Comparison of ENCODE assay signal across 10 mouse cellular contexts in genomic region chr7:30393631-30394030, GRCm38 (mm10). TPM values are rescaled to one million over a fixed set of nuclear protein-coding genes. Genes with fewer than 3 reads are reported as not detected.
DNase-seq lines count a peak whose midpoint lies in the region; ATAC-seq lines count a peak whose summit lies in the region.
"Had no signal": no experiment of that assay in that cellular context is flagged by ENCODE, and none has a peak within 500 bp of the region (broad histone marks: within the 10 kb centered on the region; RNA-seq: fewer than 3 reads in every experiment).

No protein-coding gene starts in this region.

- no peak for DNase-seq in lung, postnatal 10 days
- DNase-seq in thymus, postnatal 14 days, result peak; percentile 52
- DNase-seq in testis, postnatal 10 days (ENCODE audit: low spot score), result no peak
- no peak for DNase-seq in embryo, embryonic 10 days (ENCODE audit: low spot score)
- DNase-seq: cerebellum, adult 9-11 months; layer of hippocampus, postnatal 36 days had no signal

- no peak overlapping the region for H3K4me2 ChIP-seq in heart, embryonic 13.5 days
- H3K4me2 ChIP-seq in heart, embryonic 12.5 days, result no peak overlapping the region
- H3K4me2 ChIP-seq in lung, embryonic 16.5 days (ENCODE audit: low read depth, low read length), result no peak overlapping the region
- H3K4me2 ChIP-seq in limb, embryonic 15.5 days, result no peak overlapping the region

- no peak overlapping the region for H3K9ac ChIP-seq in heart, embryonic 13.5 days
- H3K9ac ChIP-seq in heart, embryonic 12.5 days, result no peak overlapping the region
- H3K9ac ChIP-seq in lung, embryonic 16.5 days (ENCODE audit: low read length), result no peak overlapping the region
- H3K9ac ChIP-seq in limb, embryonic 15.5 days, result no peak overlapping the region

- no peak for ATAC-seq in heart, embryonic 13.5 days (ENCODE audit: extremely low read depth, insufficient number of reproducible peaks, low FRiP score, low TSS enrichment)
- ATAC-seq in heart, embryonic 12.5 days (ENCODE audit: insufficient number of reproducible peaks, low FRiP score), result no peak
- ATAC-seq in lung, embryonic 16.5 days (ENCODE audit: low read depth), result no peak
- ATAC-seq in limb, embryonic 15.5 days (ENCODE audit: insufficient number of reproducible peaks, low FRiP score, low TSS enrichment, low read depth), result no peak

- no peak overlapping the region for H3K4me3 ChIP-seq in heart, embryonic 13.5 days
- no peak overlapping the region for H3K4me3 ChIP-seq in heart, embryonic 12.5 days
- H3K4me3 ChIP-seq in lung, embryonic 16.5 days (ENCODE audit: low read length), result no peak overlapping the region
- no peak overlapping the region for H3K4me3 ChIP-seq in limb, embryonic 15.5 days

- no peaks in the 10 kb centered on the region for H3K9me3 ChIP-seq in heart, embryonic 13.5 days
- H3K9me3 ChIP-seq in heart, embryonic 12.5 days (replicated peaks), result no peaks in the 10 kb centered on the region
- H3K9me3 ChIP-seq in lung, embryonic 16.5 days (ENCODE audit: control insufficient read depth, low read length), result no peaks in the 10 kb centered on the region
- H3K9me3 ChIP-seq in limb, embryonic 15.5 days, result no peaks in the 10 kb centered on the region

- WGBS in heart, embryonic 13.5 days, result 80% methylated on average over 4 of the region's 4 CpGs
- 88% methylated on average over 4 of the region's 4 CpGs for WGBS in heart, embryonic 12.5 days
- WGBS in lung, embryonic 16.5 days, result 79% methylated on average over 4 of the region's 4 CpGs
- 85% methylated on average over 4 of the region's 4 CpGs for WGBS in limb, embryonic 15.5 days

- H3K36me3 ChIP-seq in heart, embryonic 13.5 days, result no peaks in the 10 kb centered on the region
- no peaks in the 10 kb centered on the region for H3K36me3 ChIP-seq in heart, embryonic 12.5 days
- no peaks in the 10 kb centered on the region for H3K36me3 ChIP-seq in lung, embryonic 16.5 days (ENCODE audit: control insufficient read depth, insufficient read depth, low read length)
- H3K36me3 ChIP-seq in limb, embryonic 15.5 days, result no peaks in the 10 kb centered on the region

- no peaks in the 10 kb centered on the region for H3K27me3 ChIP-seq in heart, embryonic 13.5 days (replicated peaks)
- no peaks in the 10 kb centered on the region for H3K27me3 ChIP-seq in heart, embryonic 12.5 days (replicated peaks)
- H3K27me3 ChIP-seq in lung, embryonic 16.5 days (ENCODE audit: control insufficient read depth, insufficient read depth, low read depth, low read length), result no peaks in the 10 kb centered on the region
- H3K27me3 ChIP-seq in limb, embryonic 15.5 days, result no peaks in the 10 kb centered on the region

- H3K27ac ChIP-seq in heart, embryonic 13.5 days (replicated peaks), result peak overlapping the region; percentile 63
- H3K27ac ChIP-seq in heart, embryonic 12.5 days (ENCODE audit: poor library complexity, severe bottlenecking), result no peak overlapping the region; the same call in 1 of the 2 replicates
- peak overlapping the region; percentile 65 for H3K27ac ChIP-seq in lung, embryonic 16.5 days (ENCODE audit: low read length)
- peak overlapping the region; percentile 54; the same call in 1 of the 2 replicates for H3K27ac ChIP-seq in limb, embryonic 15.5 days

- H3K4me1 ChIP-seq in heart, embryonic 13.5 days, result no peaks in the 10 kb centered on the region; the same call in 1 of the 2 replicates
- H3K4me1 ChIP-seq in heart, embryonic 12.5 days (replicated peaks), result no peaks in the 10 kb centered on the region
- no peaks in the 10 kb centered on the region for H3K4me1 ChIP-seq in lung, embryonic 16.5 days (replicated peaks; ENCODE audit: control insufficient read depth, insufficient read depth, low read length)
- no peaks in the 10 kb centered on the region for H3K4me1 ChIP-seq in limb, embryonic 15.5 days

RNA-seq across cellular contexts. Expression of gene Tyrobp, which starts 19.9 kb away (rescaled TPM):
- 27.8 and 28.7 TPM in 2 replicates for polyA plus RNA-seq in heart, embryonic 13.5 days (2015; fragmentation: Nextera tagmentation; extraction: Ambion mirVana)
- 9.5 and 9.8 TPM in 2 replicates for polyA plus RNA-seq in heart, embryonic 12.5 days (2016; fragmentation: Nextera tagmentation; extraction: Ambion mirVana)
- polyA plus RNA-seq in lung, embryonic 16.5 days (2015; fragmentation: Nextera tagmentation; extraction: Ambion mirVana), result 53.5 and 63.9 TPM in 2 replicates
- 78.9 and 87.7 TPM in 2 replicates for polyA plus RNA-seq in limb, embryonic 15.5 days (2015; fragmentation: Nextera tagmentation; extraction: Ambion mirVana)

RNA-seq across cellular contexts. Expression of gene Hcst, which starts 26.0 kb away (rescaled TPM):
- 0.66 and 0.90 TPM in 2 replicates for polyA plus RNA-seq in heart, embryonic 13.5 days (2015; fragmentation: Nextera tagmentation; extraction: Ambion mirVana)
- 1.1 TPM in 1 of 2 replicates, not detected in the other for polyA plus RNA-seq in heart, embryonic 12.5 days (2016; fragmentation: Nextera tagmentation; extraction: Ambion mirVana)
- polyA plus RNA-seq in lung, embryonic 16.5 days (2015; fragmentation: Nextera tagmentation; extraction: Ambion mirVana), result 2.0 and 2.6 TPM in 2 replicates
- polyA plus RNA-seq in limb, embryonic 15.5 days (2015; fragmentation: Nextera tagmentation; extraction: Ambion mirVana), result 2.7 and 3.3 TPM in 2 replicates

RNA-seq across cellular contexts. Expression of gene Nfkbid, which starts 27.9 kb away (rescaled TPM):
- polyA plus RNA-seq in heart, embryonic 13.5 days (2015; fragmentation: Nextera tagmentation; extraction: Ambion mirVana), result 1.2 and 1.4 TPM in 2 replicates
- polyA plus RNA-seq in heart, embryonic 12.5 days (2016; fragmentation: Nextera tagmentation; extraction: Ambion mirVana), result 0.95 and 1.3 TPM in 2 replicates
- polyA plus RNA-seq in lung, embryonic 16.5 days (2015; fragmentation: Nextera tagmentation; extraction: Ambion mirVana), result 1.9 and 2.0 TPM in 2 replicates
- polyA plus RNA-seq in limb, embryonic 15.5 days (2015; fragmentation: Nextera tagmentation; extraction: Ambion mirVana), result 1.4 and 2.1 TPM in 2 replicates

RNA-seq across cellular contexts. Expression of gene Lrfn3, which starts 31.1 kb away (rescaled TPM):
- 1.9 TPM in 2 replicates for polyA plus RNA-seq in heart, embryonic 13.5 days (2015; fragmentation: Nextera tagmentation; extraction: Ambion mirVana)
- polyA plus RNA-seq in heart, embryonic 12.5 days (2016; fragmentation: Nextera tagmentation; extraction: Ambion mirVana), result 2.3 and 2.8 TPM in 2 replicates
- polyA plus RNA-seq in lung, embryonic 16.5 days (2015; fragmentation: Nextera tagmentation; extraction: Ambion mirVana), result 3.5 and 3.9 TPM in 2 replicates
- polyA plus RNA-seq in limb, embryonic 15.5 days (2015; fragmentation: Nextera tagmentation; extraction: Ambion mirVana), result 4.1 and 5.1 TPM in 2 replicates

RNA-seq across cellular contexts. Expression of gene Aplp1, which starts 51.7 kb away (rescaled TPM):
- polyA plus RNA-seq in heart, embryonic 13.5 days (2015; fragmentation: Nextera tagmentation; extraction: Ambion mirVana), result 26.8 and 29.5 TPM in 2 replicates
- 41.6 and 43.4 TPM in 2 replicates for polyA plus RNA-seq in heart, embryonic 12.5 days (2016; fragmentation: Nextera tagmentation; extraction: Ambion mirVana)
- 20.4 and 22.3 TPM in 2 replicates for polyA plus RNA-seq in lung, embryonic 16.5 days (2015; fragmentation: Nextera tagmentation; extraction: Ambion mirVana)
- polyA plus RNA-seq in limb, embryonic 15.5 days (2015; fragmentation: Nextera tagmentation; extraction: Ambion mirVana), result 28.6 and 32.7 TPM in 2 replicates
